Mouse (Mus musculus) hindbrain, embryonic 15.5 days (tissue): ENCODE data around the gene Llgl2. TPM values are rescaled to one million over a fixed set of nuclear protein-coding genes. Genes with fewer than 3 reads are reported as not detected.
A peak's percentile ranks its signal among the peaks of the same experiment; 100 is the strongest.

Source experiments
- ATAC-seq: fragments of 200-750 bp; cut with Nextera tagmentation; 2 replicates; pipeline ENCODE4 v1.8.0; 2017; ENCODE audit warnings: low read depth, moderate number of reproducible peaks, moderate TSS enrichment; ENCODE audit not compliant: low FRiP score
- H3K27ac ChIP-seq: fragments of 300-500 bp; sonication (generic); replicated peaks from 2 replicates; pipeline ENCODE4 v1.5.1; 2015; ENCODE audit warnings: mild to moderate bottlenecking, inconsistent platforms
- H3K27me3 ChIP-seq: fragments of 300-500 bp; sonication (generic); 2 replicates; pipeline ENCODE4 v1.6.1; 2015; ENCODE audit warnings: control low read depth, inconsistent platforms
- H3K36me3 ChIP-seq: fragments of 300-500 bp; sonication (generic); 2 replicates; pipeline ENCODE4 v1.6.1; 2015; ENCODE audit warnings: control low read depth, inconsistent platforms
- H3K4me1 ChIP-seq: fragments of 300-500 bp; sonication (generic); replicated peaks from 2 replicates; pipeline ENCODE4 v1.6.1; 2015; ENCODE audit warnings: control low read depth, inconsistent platforms
- H3K4me2 ChIP-seq: fragments of 300-500 bp; sonication (generic); 2 replicates; pipeline ENCODE4 v1.6.1; 2015; ENCODE audit warnings: moderate library complexity, mild to moderate bottlenecking, inconsistent platforms
- H3K4me3 ChIP-seq: fragments of 300-500 bp; sonication (generic); 2 replicates; pipeline ENCODE4 v1.5.1; 2015; ENCODE audit warnings: mild to moderate bottlenecking, inconsistent platforms
- H3K9ac ChIP-seq: fragments of 300-500 bp; sonication (generic); 2 replicates; pipeline ENCODE4 v1.6.1; 2015; ENCODE audit warnings: inconsistent platforms
- H3K9me3 ChIP-seq: fragments of 300-500 bp; sonication (generic); 2 replicates; pipeline ENCODE4 v1.6.1; 2016; ENCODE audit warnings: control low read depth, inconsistent platforms
- WGBS: fragments of 180-500 bp; shearing (Covaris S2); methylation state at CpG from one replicate; pipeline ENCODE4 v1.1.7; 2015; 5-methylcytosine and 5-hydroxymethylcytosine counted together
- microRNA-seq: library from miRNA; unstranded; fragments of <30 nt; microRNA quantifications from one replicate; pipeline ENCODE4, GENCODE M21; 2016
- polyA plus RNA-seq: library from polyadenylated mRNA; unstranded; fragments of >200 nt; fragmentation: Nextera tagmentation; extraction: Ambion mirVana; gene quantifications from 2 replicates; pipeline ENCODE4 v1.2.1, GENCODE M21; 2015

Llgl2 gene
- polyA plus RNA-seq, 1 experiment from 2014 or later: 1.3 TPM

- ATAC-seq: peak; percentile 30; the same call in 1 of the 2 replicates
- no peak overlapping the region for H3K27ac ChIP-seq
- 76% methylated on average over 11 of the region's 11 CpGs for WGBS
Observed at GRCm38 (mm10) chr11:115903384-115904230, 79.8 kb downstream of the Llgl2 start.

GRCm38 (mm10) chr11:115904231-115904955, 80.5 kb downstream of the Llgl2 start:
- Histone ChIP-seq H3K4me3 (no peak overlapping the region), H3K9ac (no peak overlapping the region), H3K9me3 (no peaks in the 10 kb centered on the region), H3K27me3 (no peaks in the 10 kb centered on the region), H3K27ac (no peak overlapping the region), H3K4me2 (no peak overlapping the region), H3K4me1 (peaks cover 3% of the 10 kb centered on the region; the same call in 1 of the 2 replicates), H3K36me3 (peaks cover 7% of the 10 kb centered on the region; the same call in 1 of the 2 replicates)
- no peak for ATAC-seq
- WGBS: 86% methylated on average over 8 of the region's 8 CpGs

More at GRCm38 (mm10) chr11:115903384-115904230, 79.8 kb downstream of the Llgl2 start:
- Histone ChIP-seq H3K9me3 (no peaks in the 10 kb centered on the region), H3K36me3 (peaks cover 5% of the 10 kb centered on the region; the same call in 1 of the 2 replicates), H3K4me1 (peaks cover 3% of the 10 kb centered on the region; the same call in 1 of the 2 replicates), H3K4me3 (no peak overlapping the region), H3K9ac (no peak overlapping the region), H3K4me2 (no peak overlapping the region), H3K27me3 (no peaks in the 10 kb centered on the region)

Small RNA genes within 50 kb of the gene (microRNA-seq; reads per million reads assigned to microRNA genes)
- gene Mir5621: not detected

Other genes with a start within 250 kb of the Llgl2 start
- 73.6 and 79.8 TPM in 2 replicates for gene Mrps7, start 220.1 kb upstream of the Llgl2 start, polyA plus RNA-seq
- gene Gga3, start 220.0 kb upstream of the Llgl2 start, polyA plus RNA-seq: 35.8 and 38.1 TPM in 2 replicates
- 12.2 and 13.9 TPM in 2 replicates for gene Mif4gd, start 211.1 kb upstream of the Llgl2 start, polyA plus RNA-seq
- gene Slc25a19, start 195.8 kb upstream of the Llgl2 start, polyA plus RNA-seq: 43.6 and 47.1 TPM in 2 replicates
- gene Grb2, start 115.5 kb upstream of the Llgl2 start, polyA plus RNA-seq: 186 and 190 TPM in 2 replicates
- 24.2 and 27.9 TPM in 2 replicates for gene Tmem94, start 58.6 kb upstream of the Llgl2 start, polyA plus RNA-seq
- gene Caskin2, start 10.4 kb upstream of the Llgl2 start, polyA plus RNA-seq: 9.9 and 12.2 TPM in 2 replicates
- gene Tsen54, start 9.3 kb upstream of the Llgl2 start, polyA plus RNA-seq: 22.3 and 23.6 TPM in 2 replicates
- 0.17 and 0.19 TPM in 2 replicates for gene Myo15b, start 34.4 kb downstream of the Llgl2 start, polyA plus RNA-seq
- gene Smim5, start 75.9 kb downstream of the Llgl2 start, polyA plus RNA-seq: 1.9 and 2.2 TPM in 2 replicates
- 0.93 and 1.1 TPM in 2 replicates for gene Smim6, start 88.0 kb downstream of the Llgl2 start, polyA plus RNA-seq
- 42.9 and 43.4 TPM in 2 replicates for gene Sap30bp, start 109.2 kb downstream of the Llgl2 start, polyA plus RNA-seq
- 18.7 and 23.8 TPM in 2 replicates for gene Recql5, start 109.4 kb downstream of the Llgl2 start, polyA plus RNA-seq
- 1.7 and 1.9 TPM in 2 replicates for gene Itgb4, start 150.7 kb downstream of the Llgl2 start, polyA plus RNA-seq
- gene Galk1, start 188.7 kb downstream of the Llgl2 start, polyA plus RNA-seq: 62.5 and 70.9 TPM in 2 replicates
- 1,686 and 1,716 TPM in 2 replicates for gene H3f3b, start 203.9 kb downstream of the Llgl2 start, polyA plus RNA-seq
- gene Unk, start 206.3 kb downstream of the Llgl2 start, polyA plus RNA-seq: 32.1 and 37.0 TPM in 2 replicates